Mouse (Mus musculus) testis, adult 10 weeks (tissue): ENCODE measurements around the gene Gimap1. TPM values are rescaled to one million over a fixed set of nuclear protein-coding genes. Genes with fewer than 3 reads are reported as not detected.

Experiments
- polyA plus RNA-seq: library from polyadenylated mRNA; stranded (reverse); fragments of 350-450 nt; fragmentation: Illumina TruSeq; extraction: RNeasy Lipid Tissue Mini Kit (QIAGEN cat#74804); gene quantifications from one replicate; pipeline ENCODE4 v1.2.3, GENCODE M21; 2014; ENCODE audit warnings: low read depth, low replicate concordance

Gene Gimap1
- polyA plus RNA-seq, result not detected

DNA sequence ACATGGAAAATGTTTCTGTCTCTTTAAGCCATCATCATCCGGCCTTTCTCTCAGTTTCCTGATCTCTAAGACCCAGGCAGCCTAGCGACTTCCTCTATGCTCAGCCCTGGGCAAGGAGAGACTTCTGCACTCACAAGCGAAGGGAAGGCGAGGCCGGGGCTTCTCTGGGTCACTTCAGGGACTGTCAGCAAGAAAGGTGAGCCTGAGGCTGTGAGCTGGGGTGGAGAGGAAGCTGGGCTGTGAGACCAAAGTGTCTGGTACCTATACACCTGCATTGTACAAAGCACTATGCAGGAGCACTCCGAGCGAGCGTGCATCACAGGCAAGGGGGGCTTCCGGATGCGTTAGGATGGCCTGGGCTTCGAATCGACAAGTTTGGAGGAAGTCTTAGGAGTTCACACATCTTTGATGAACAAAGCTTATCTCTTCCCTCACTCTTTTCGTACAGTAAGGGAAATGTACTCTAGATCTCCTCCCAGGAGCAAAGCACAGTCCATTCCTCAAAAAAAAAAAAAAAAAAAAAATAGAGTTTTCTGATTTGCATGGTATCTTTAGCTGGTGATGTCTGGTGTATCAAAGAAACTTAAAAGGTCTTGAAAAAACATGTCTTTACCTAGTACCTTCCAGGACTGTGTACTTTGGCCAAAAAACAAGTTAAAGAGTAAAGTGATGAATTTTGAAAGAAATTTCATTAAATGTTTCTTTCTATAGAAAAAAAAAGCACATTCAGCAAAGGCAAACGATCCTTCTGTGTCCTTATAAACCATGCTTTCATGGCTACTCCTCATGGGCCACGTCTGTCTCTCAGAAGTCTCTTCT is at the start of gene Gimap1:
Gimap1 (plus strand) TSS at position 94 of the 819 bp plus-strand sequence.

DNA sequence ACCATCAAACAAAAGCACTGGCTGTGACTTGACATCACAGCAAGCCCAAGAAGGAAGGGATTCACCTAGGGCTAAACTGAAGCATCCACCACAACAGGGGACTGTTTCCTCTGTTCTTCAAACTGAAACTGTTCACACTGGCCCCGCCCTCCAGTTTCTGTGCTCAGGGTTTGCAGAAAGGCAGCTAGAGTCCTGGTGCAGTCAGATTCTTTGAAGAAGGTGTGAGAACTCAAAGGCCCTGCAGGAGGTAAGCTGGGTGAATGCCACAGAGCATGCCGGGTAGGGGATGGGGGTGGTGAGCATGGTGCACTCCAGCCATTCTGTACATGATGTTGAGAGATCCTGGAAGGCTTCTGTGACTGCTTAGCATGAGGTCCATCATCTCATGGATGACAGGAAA is 20.4 kb upstream of the Gimap1 start, which contains the start of the genes Gm28053 and Gimap7:
Gm28053 (plus strand) TSS at position 153 of the 400 bp plus-strand sequence.
Gimap7 (plus strand) TSS at position 167 of the 400 bp plus-strand sequence.

DNA sequence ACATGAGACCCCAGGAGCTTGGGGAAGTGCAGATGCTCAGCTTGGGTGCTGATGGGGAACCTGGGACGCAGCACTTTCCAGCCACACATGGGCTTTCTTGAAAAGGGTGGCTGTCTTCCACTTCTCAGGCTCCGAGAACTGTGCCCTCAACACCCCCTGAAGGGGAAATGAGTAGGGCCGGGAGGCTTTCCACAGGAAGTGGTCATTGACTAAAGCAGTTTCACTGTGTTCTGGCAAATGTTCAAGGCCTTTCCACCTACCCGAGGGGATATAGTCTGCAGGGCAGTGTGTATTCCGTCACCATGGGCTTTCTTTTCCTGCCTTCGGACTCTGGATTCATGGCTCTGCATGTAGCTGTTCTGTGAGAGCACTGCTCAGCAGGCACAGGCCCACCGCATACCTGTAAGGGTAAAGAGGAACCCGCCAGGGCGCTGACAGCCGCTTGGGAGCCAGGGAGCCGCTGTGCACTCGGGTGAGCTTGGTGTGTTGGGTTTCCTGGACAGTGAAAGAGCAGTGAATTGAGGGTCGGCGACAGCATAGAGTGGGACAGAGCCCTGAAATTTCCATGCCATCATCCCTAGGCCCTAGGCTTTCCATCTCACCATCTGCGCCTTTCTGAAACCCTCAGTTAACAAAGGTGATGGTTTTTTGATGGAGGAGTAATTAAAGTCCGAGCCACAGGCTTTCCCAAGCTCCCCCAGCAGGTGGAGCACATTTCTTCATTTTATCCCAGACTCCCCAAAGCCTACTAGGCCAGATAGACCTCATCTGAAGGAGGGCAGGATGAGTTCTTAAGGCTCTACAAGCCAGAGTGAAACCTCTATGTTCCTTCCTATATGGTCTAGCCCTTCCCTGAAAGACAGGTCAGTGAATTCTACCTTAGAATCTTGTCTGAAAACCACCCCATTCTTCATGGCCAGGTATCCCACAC is 7.4 kb downstream of the Gimap1 start, which contains the start of gene Gimap5:
Gimap5 (plus strand) TSS at position 239 of the 931 bp plus-strand sequence.

DNA sequence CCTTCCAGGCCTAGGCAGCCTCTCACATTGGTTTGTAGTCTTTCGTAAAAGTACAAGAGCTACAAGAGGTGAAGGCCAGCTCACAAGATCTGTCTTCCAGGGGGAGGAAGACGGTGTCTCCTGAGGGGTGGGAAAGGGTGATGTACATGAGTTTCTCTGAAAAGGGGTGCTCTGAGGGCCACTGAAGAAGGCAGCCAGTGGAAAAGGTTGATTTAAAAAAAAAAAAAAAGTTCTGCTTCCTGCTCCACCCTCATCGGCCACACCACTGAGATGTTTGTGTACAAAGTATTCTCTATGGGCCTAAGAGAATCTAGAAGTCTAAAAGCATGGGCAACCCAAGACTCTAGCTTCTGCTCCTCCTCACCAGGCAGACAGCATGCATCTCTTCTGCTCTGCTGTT is 31.8 kb downstream of the Gimap1 start, which contains the start of gene Gimap3:
Gimap3 (minus strand) TSS at position 156 of the 400 bp plus-strand sequence.

Other genes with a start within 250 kb of the Gimap1 start
- 9.1 TPM for gene Atp6v0e2, start 201.4 kb upstream of the Gimap1 start, polyA plus RNA-seq
- gene Lrrc61, start 184.3 kb upstream of the Gimap1 start, polyA plus RNA-seq, result 16.8 TPM
- 2.2 TPM for gene Rarres2, start 166.3 kb upstream of the Gimap1 start, polyA plus RNA-seq
- gene Gm45021, start 149.4 kb upstream of the Gimap1 start, polyA plus RNA-seq, result not detected
- 3.5 TPM for gene Repin1, start 145.2 kb upstream of the Gimap1 start, polyA plus RNA-seq
- gene Gm44965, start 145.1 kb upstream of the Gimap1 start, polyA plus RNA-seq, result not detected
- 0.14 TPM for gene Zfp775, start 137.0 kb upstream of the Gimap1 start, polyA plus RNA-seq
- gene AI854703, start 112.3 kb upstream of the Gimap1 start, polyA plus RNA-seq, result 0.06 TPM
- 0.24 TPM for gene Gimap8, start 91.8 kb upstream of the Gimap1 start, polyA plus RNA-seq
- gene Gimap9, start 62.9 kb upstream of the Gimap1 start, polyA plus RNA-seq, result 0.50 TPM
- 2.3 TPM for gene Gimap4, start 54.5 kb upstream of the Gimap1 start, polyA plus RNA-seq
- gene Gimap6, start 30.8 kb upstream of the Gimap1 start, polyA plus RNA-seq, result 1.6 TPM
- gene Gm28053, start 20.4 kb upstream of the Gimap1 start, polyA plus RNA-seq, result not detected
- not detected for gene Gimap7, start 20.4 kb upstream of the Gimap1 start, polyA plus RNA-seq
- 0.28 TPM for gene Gimap5, start 7.1 kb downstream of the Gimap1 start, polyA plus RNA-seq
- gene Gimap3, start 31.8 kb downstream of the Gimap1 start, polyA plus RNA-seq, result 0.25 TPM
- 14.7 TPM for gene Tmem176a, start 101.9 kb downstream of the Gimap1 start, polyA plus RNA-seq
- 7.9 TPM for gene Tmem176b, start 102.4 kb downstream of the Gimap1 start, polyA plus RNA-seq
- not detected for gene Aoc1, start 133.8 kb downstream of the Gimap1 start, polyA plus RNA-seq
- not detected for gene 1600015I10Rik, start 190.8 kb downstream of the Gimap1 start, polyA plus RNA-seq
- not detected for gene Doxl2, start 235.9 kb downstream of the Gimap1 start, polyA plus RNA-seq
- not detected for gene Svs1, start 247.8 kb downstream of the Gimap1 start, polyA plus RNA-seq